Mouse (Mus musculus) brain, embryonic 14.5 days (tissue): ENCODE data around the gene 1700011L22Rik.

Experiments
- CTCF ChIP-seq: fragments of 200-500 bp; IDR thresholded peaks from 2 replicates; pipeline ENCODE4 v1.5.1; 2012; ENCODE audit warnings: inconsistent platforms, mild to moderate bottlenecking, moderate library complexity, borderline replicate concordance; ENCODE audit not compliant: insufficient read depth, insufficient read length; ENCODE audit errors: extremely low read depth
- POLR2A ChIP-seq: fragments of 200-500 bp; IDR thresholded peaks from 2 replicates; pipeline ENCODE4 v1.6.1; 2012; ENCODE audit warnings: mild to moderate bottlenecking, inconsistent platforms, borderline replicate concordance; ENCODE audit not compliant: poor library complexity, insufficient read depth, insufficient read length, severe bottlenecking; ENCODE audit errors: extremely low read depth

DNA sequence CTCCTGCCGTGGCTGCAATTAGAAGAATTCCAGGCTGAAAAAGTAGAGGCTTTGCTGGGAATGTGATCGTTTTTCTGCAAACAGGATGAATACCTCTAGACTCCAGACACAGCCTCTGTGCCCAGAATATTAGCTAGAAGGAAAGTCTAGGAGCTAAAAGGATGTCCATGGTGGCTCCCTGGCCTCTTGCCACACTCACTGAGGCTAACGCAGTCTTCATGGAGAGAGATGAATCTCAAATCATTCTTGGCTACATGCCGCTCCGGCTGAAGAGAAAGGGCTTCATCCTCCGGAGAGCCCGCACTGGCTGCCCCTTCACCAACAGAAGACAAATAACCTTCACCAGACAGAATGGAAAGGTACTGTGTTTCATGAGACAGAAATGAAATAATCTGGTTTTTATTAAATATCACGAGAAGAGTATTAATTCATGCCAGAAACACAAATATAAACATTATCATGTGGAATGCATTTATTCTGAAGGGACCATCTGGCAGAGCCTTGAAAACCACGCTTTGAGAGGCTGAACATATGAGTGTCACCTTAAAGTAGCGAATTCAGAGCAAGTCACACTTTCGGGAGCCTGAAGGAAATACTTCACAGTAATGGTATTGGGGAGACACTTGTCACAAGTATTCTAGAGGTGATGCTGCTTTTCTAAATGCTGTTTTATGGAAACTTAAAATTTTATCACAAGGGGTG lies 46.8 kb downstream of the 1700011L22Rik start:
- TF ChIP-seq POLR2A (no peak), CTCF (no peak)
